Mouse (Mus musculus) cerebellum, adult 9-10 months (tissue): ENCODE measurements at regions not wholly inside any gene's neighbourhood (a gene's known extent, or its start where the extent isn't known, plus 50 kb on each side); places are given as distances from the start of the nearest gene placed in this dataset.

Experiments used
- DNase-seq: peaks from one replicate; pipeline ENCODE4 v3.0.0; 2022

DNA sequence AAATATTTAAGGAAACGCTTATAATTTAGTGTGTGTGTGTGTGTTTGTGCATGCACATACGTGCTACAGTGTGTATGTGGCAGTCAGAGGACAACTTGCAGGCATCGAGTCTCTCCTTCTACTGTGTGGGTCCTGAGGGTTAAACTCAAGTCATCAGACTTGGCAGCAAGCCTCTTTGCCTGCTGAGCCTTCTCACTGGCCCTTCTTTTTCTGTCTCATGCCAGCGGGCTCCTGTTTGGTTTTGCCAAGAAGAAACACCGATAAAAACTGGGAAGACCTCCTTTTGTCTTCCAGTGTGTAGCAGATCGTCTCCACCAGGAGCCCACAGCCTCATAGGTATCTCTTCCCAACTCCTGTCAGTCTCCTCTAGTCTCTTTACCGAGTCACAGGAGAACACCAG, 81.9 kb upstream of the Rbpj start:
- DNase-seq = no peak

DNA sequence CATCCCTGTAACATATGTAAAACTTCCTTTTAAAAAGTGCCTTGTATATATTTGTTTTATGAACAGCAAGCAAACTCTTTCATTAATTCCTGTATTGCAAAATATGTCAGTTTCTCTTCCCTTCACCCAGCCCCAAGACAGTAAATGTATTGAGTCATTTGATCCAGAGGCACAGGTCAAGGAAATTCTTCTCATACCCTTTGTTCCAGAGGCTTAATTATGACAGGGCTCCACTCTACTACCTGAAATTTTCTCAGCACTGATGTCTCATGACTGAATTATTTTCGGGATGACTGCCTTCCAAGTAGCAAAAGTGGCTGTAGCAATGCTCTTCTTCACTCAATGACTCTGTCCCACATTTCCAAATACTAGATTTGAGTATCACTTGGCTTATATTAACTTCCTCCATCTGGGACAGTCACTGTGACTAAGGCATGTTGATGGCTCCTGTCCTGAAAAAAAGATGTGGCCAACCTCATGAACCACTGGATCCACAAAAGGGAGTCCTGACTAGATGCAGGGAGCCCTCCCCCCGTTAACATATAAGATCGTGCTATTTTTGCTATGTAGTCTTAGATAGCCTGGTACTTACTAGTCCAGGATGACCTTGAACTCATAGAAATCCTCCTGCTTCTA, 80.3 kb upstream of the Rbpj start:
- DNase-seq = no peak

GRCm38 (mm10) chr5:53393571-53393970, 72.4 kb upstream of the Rbpj start:
- DNase-seq = no peak

DNA sequence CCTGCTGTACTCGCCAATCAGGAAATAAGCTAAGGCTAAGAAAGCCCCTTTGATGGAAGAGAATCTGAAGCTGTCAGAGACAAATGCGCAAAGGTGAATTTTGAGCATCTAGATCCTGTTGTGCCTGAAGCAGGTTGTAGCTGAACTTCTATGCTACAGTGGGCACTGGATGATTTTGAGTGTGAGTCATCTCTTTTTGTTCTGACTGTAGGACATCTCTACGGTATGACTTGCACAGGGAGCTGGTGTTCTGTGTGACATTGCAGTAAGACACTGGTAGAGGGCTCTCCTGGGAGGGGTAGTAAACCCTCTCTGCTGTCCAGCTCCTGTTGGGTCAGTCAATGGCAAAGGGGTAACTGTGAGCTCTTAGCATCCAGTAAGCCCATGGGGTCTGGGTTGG, 71.4 kb upstream of the Rbpj start:
- no peak for DNase-seq

GRCm38 (mm10) chr5:53398428-53399058, 67.4 kb upstream of the Rbpj start:
- DNase-seq = no peak

GRCm38 (mm10) chr5:53401093-53401492, 64.9 kb upstream of the Rbpj start:
- no peak for DNase-seq

- no peak for DNase-seq
Measured at GRCm38 (mm10) chr5:53402022-53402421, 63.9 kb upstream of the Rbpj start.

DNA sequence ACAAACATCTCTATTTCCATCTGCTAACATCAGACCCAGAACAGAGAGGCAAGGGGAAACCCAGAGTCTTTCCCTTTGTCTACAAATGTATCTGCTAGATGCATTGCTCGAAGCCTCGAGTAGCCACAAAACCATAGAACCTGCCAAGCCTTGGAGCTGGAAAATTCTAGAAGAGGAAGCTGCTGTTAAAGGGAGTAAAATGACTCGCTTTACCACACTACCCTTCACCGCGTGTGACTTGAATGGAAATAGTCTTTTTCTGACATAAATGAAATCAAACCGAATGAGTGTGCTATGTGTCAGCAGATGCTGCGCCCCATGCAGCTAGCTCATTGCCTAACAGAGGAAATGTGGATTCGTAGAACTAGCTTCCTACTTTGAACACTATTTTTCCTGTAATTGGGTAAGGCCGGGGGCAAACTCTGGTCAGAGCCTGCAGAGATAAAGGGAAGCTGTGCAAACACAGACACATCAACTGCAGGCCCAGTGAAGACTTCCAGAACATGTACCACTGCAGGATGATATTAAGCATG, 63.3 kb upstream of the Rbpj start:
- no peak for DNase-seq

DNA sequence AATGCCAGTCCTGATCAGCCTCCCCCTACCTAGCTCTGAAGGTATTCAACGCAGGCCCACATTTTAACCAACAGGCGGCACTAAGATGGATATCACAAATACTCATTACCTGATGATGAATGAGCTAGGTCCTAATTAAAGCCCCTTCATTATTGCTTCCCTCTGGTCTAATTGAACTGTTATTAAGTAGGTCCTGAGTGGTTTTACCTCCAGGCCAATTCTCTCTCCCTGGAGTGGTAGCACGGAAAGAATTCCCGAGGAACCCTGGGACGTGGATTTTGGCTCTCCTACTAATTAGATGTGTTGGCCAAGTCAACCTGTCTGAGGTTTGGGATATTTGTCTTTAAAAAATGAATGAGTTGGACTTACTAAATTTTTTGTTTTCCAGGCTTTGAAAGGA, 60.0 kb upstream of the Rbpj start:
- DNase-seq = no peak

DNA sequence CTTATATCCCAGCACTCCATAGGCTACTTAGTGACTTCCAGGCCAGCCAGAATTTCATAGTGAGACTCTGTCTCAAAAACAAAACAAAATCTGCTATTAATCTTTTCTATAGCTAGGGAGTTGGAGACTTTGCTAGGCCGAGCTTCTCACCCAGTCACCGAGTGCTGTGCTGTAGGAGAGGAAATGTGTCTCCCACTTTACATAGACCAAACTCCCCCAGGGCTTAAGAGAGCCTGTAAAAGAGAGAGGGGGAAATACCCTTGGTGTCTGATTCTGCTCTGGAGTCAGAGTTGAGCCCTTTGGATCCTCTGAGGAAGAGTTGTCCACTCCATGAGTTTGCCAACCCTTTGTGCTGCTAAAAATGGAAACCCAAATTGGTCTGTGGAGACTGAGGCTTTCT, 58.3 kb upstream of the Rbpj start:
- no peak for DNase-seq

- no peak for DNase-seq
Measured at GRCm38 (mm10) chr5:53408235-53408634, 57.7 kb upstream of the Rbpj start.

- no peak for DNase-seq
Measured at GRCm38 (mm10) chr5:53409740-53410139, 56.2 kb upstream of the Rbpj start.

GRCm38 (mm10) chr5:53412391-53413075, 53.4 kb upstream of the Rbpj start:
- no peak for DNase-seq

DNA sequence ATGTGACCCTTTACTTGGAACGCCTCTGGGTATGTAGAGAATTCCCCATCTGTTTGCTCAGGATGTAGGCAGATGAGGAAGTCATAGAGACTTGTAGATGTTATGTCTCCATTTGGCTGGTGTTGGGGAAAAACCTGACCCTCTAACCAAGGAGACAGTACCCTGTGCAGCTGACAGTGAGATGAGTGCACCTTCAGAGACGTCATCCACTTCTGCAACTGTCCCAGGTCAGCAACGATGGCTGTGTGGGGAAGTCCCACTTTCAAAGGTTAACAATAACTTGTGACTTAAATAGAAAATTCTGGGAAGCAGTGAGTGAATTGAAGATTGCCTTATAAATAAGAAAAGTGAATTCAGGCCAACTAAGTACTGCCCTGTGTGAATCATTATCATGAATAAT, 52.3 kb upstream of the Rbpj start:
- no peak for DNase-seq

DNA sequence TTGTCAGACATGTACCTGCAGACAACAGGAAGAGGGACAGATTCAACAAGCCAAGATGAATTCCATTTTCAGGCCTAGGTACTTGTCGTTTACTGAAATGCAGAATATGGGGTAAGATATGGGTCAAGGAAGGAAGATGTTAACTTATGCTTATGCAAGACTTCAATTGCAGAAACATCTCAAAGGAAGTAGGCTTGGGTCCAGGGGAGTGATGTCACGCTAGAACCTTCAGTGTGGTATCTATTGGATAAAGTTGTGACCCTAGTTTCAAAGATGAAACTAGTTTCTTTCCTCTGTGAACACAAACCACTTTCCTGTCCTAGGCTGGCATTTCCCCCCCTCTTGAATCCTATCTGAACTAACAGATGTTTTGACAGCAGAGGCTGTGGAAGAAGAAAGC, 50.5 kb upstream of the Rbpj start:
- no peak for DNase-seq
